Mouse (Mus musculus): ENCODE results near the gene Cacna1i. TPM values are rescaled to one million over a fixed set of nuclear protein-coding genes. Genes with fewer than 3 reads are reported as not detected.

Cacna1i gene
- polyA plus RNA-seq, 1 experiment from 2014 or later: 0.14 TPM

- no peak for DNase-seq (ENCODE audit: low spot score)
- H3K4me2 ChIP-seq: no peak overlapping the region
- no peaks in the 10 kb centered on the region for H3K27me3 ChIP-seq (replicated peaks; ENCODE audit: control insufficient read depth, insufficient read depth, low read length)
- H3K4me1 ChIP-seq (replicated peaks; ENCODE audit: control insufficient read depth, insufficient read depth, low read length): peaks cover 41% of the 10 kb centered on the region
- no peak overlapping the region for H3K27ac ChIP-seq (ENCODE audit: low read depth, low read length)
- no peak overlapping the region for H3K4me3 ChIP-seq (ENCODE audit: low read depth, low read length)
- no peaks in the 10 kb centered on the region for H3K9me3 ChIP-seq (ENCODE audit: control insufficient read depth, low read length)
- no peak overlapping the region for H3K9ac ChIP-seq (ENCODE audit: low read depth, low read length)
- H3K36me3 ChIP-seq (ENCODE audit: control insufficient read depth, insufficient read depth, low read length): peaks cover 27% of the 10 kb centered on the region
- ATAC-seq (replicated peaks; ENCODE audit: low FRiP score): no peak
- 76% methylated on average over 7 of the region's 7 CpGs for WGBS
Observed at GRCm38 (mm10) chr15:80261100-80261499, 25.9 kb upstream of the Cacna1i start.

- Histone ChIP-seq H3K27me3 (replicated peaks; ENCODE audit: control insufficient read depth, insufficient read depth, low read length) (no peaks in the 10 kb centered on the region), H3K4me1 (replicated peaks; ENCODE audit: control insufficient read depth, insufficient read depth, low read length) (peaks cover 17% of the 10 kb centered on the region), H3K9me3 (ENCODE audit: control insufficient read depth, low read length) (no peaks in the 10 kb centered on the region), H3K9ac (ENCODE audit: low read depth, low read length) (peak within 1 kb of the TSS; percentile 75), H3K4me2 (peak within 1 kb of the TSS; percentile 79), H3K36me3 (ENCODE audit: control insufficient read depth, insufficient read depth, low read length) (peaks cover 9% of the 10 kb centered on the region; the same call in 1 of the 2 replicates), H3K4me3 (ENCODE audit: low read depth, low read length) (peak within 1 kb of the TSS; percentile 85), H3K27ac (ENCODE audit: low read depth, low read length) (peak within 1 kb of the TSS; percentile 40; the same call in 1 of the 2 replicates)
- peak; percentile 89 for DNase-seq (ENCODE audit: low spot score)
- WGBS: 2% methylated on average over 66 of the region's 66 CpGs
- peak; percentile 90 for ATAC-seq (replicated peaks; ENCODE audit: low FRiP score)
Observed at GRCm38 (mm10) chr15:80263610-80264575, 23.1 kb upstream of the Cacna1i start, which contains the start of gene Rps19bp1. Rps19bp1 (minus strand) TSS chr15:80264315.

DNA sequence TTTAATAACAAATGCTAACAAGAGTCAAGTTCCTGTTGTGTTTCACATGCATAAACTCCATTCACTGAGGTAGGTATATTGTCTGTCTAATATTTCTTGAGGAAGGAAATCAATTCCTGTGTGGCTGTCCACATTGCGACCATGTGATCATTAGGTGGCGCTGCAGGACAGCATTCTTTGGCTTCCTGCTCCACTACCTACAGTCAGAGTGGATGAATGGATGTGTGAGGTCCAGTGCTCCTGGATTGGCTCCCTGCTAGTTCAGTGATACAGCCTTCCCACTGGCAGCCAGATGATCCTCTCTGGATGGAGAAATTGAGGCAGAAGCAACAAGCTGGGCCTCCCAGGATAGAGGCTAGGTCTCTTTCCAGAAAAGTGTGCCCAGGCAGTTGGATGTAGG, 20.8 kb upstream of the Cacna1i start:
- ATAC-seq (replicated peaks; ENCODE audit: low FRiP score): no peak
- Histone ChIP-seq H3K4me1 (replicated peaks; ENCODE audit: control insufficient read depth, insufficient read depth, low read length) (peaks cover 9% of the 10 kb centered on the region), H3K9ac (ENCODE audit: low read depth, low read length) (no peak overlapping the region), H3K9me3 (ENCODE audit: control insufficient read depth, low read length) (peaks cover 4% of the 10 kb centered on the region; the same call in 1 of the 2 replicates), H3K4me2 (no peak overlapping the region), H3K27ac (ENCODE audit: low read depth, low read length) (no peak overlapping the region), H3K4me3 (ENCODE audit: low read depth, low read length) (no peak overlapping the region), H3K27me3 (replicated peaks; ENCODE audit: control insufficient read depth, insufficient read depth, low read length) (no peaks in the 10 kb centered on the region), H3K36me3 (ENCODE audit: control insufficient read depth, insufficient read depth, low read length) (no peaks in the 10 kb centered on the region; the same call in 1 of the 2 replicates)
- 0% methylated on average over 2 of the region's 2 CpGs for WGBS
- peak; percentile 53 for DNase-seq (ENCODE audit: low spot score)

GRCm38 (mm10) chr15:80271858-80272396, 15.1 kb upstream of the Cacna1i start:
- no peak for ATAC-seq (replicated peaks; ENCODE audit: low FRiP score)
- H3K27me3 ChIP-seq (replicated peaks; ENCODE audit: control insufficient read depth, insufficient read depth, low read length): peaks cover 3% of the 10 kb centered on the region
- H3K4me2 ChIP-seq: no peak overlapping the region
- DNase-seq (ENCODE audit: low spot score): no peak
- no peak overlapping the region for H3K27ac ChIP-seq (ENCODE audit: low read depth, low read length)
- peaks cover 4% of the 10 kb centered on the region; the same call in 1 of the 2 replicates for H3K9me3 ChIP-seq (ENCODE audit: control insufficient read depth, low read length)
- 68% methylated on average over 3 of the region's 3 CpGs for WGBS
- H3K4me3 ChIP-seq (ENCODE audit: low read depth, low read length): no peak overlapping the region
- no peak overlapping the region for H3K9ac ChIP-seq (ENCODE audit: low read depth, low read length)
- H3K4me1 ChIP-seq (replicated peaks; ENCODE audit: control insufficient read depth, insufficient read depth, low read length): no peaks in the 10 kb centered on the region
- H3K36me3 ChIP-seq (ENCODE audit: control insufficient read depth, insufficient read depth, low read length): no peaks in the 10 kb centered on the region

DNA sequence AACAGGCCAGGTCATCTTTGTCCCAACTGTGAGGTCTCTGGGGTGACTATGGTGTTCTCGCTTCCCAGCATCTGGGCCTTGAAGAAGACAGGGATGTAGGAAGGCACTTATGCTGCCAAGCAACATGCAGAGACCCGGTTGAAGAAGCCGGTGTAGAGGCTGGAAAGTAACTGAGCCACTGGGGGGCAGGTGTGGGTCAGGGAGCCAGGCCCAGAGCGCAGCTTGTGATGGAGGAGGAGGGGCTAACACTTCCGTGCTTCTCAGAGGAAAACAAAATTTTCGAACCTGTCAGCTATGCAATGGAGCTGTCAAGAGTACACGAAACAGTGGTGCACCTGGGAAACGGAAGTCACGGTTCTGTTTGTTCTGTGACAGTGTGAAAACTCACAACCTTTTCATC, 9.9 kb upstream of the Cacna1i start:
- H3K4me1 ChIP-seq (replicated peaks; ENCODE audit: control insufficient read depth, insufficient read depth, low read length): no peaks in the 10 kb centered on the region
- no peaks in the 10 kb centered on the region for H3K36me3 ChIP-seq (ENCODE audit: control insufficient read depth, insufficient read depth, low read length)
- WGBS: 44% methylated on average over 9 of the region's 9 CpGs
- ATAC-seq (replicated peaks; ENCODE audit: low FRiP score): no peak
- H3K27ac ChIP-seq (ENCODE audit: low read depth, low read length): no peak overlapping the region
- no peak overlapping the region for H3K4me2 ChIP-seq
- H3K9me3 ChIP-seq (ENCODE audit: control insufficient read depth, low read length): no peaks in the 10 kb centered on the region
- peaks cover 7% of the 10 kb centered on the region for H3K27me3 ChIP-seq (replicated peaks; ENCODE audit: control insufficient read depth, insufficient read depth, low read length)
- H3K4me3 ChIP-seq (ENCODE audit: low read depth, low read length): no peak overlapping the region
- no peak overlapping the region for H3K9ac ChIP-seq (ENCODE audit: low read depth, low read length)
- DNase-seq (ENCODE audit: low spot score): no peak

GRCm38 (mm10) chr15:80277625-80278024, 9.4 kb upstream of the Cacna1i start:
- no peaks in the 10 kb centered on the region for H3K36me3 ChIP-seq (ENCODE audit: control insufficient read depth, insufficient read depth, low read length)
- H3K27ac ChIP-seq (ENCODE audit: low read depth, low read length): no peak overlapping the region
- no peaks in the 10 kb centered on the region for H3K4me1 ChIP-seq (replicated peaks; ENCODE audit: control insufficient read depth, insufficient read depth, low read length)
- H3K9me3 ChIP-seq (ENCODE audit: control insufficient read depth, low read length): no peaks in the 10 kb centered on the region
- H3K9ac ChIP-seq (ENCODE audit: low read depth, low read length): no peak overlapping the region
- peak; percentile 69 for DNase-seq (ENCODE audit: low spot score)
- no peak overlapping the region for H3K4me3 ChIP-seq (ENCODE audit: low read depth, low read length)
- 0% methylated on average over 6 of the region's 6 CpGs for WGBS
- no peak overlapping the region for H3K4me2 ChIP-seq
- H3K27me3 ChIP-seq (replicated peaks; ENCODE audit: control insufficient read depth, insufficient read depth, low read length): peaks cover 10% of the 10 kb centered on the region
- ATAC-seq (replicated peaks; ENCODE audit: low FRiP score): no peak

DNA sequence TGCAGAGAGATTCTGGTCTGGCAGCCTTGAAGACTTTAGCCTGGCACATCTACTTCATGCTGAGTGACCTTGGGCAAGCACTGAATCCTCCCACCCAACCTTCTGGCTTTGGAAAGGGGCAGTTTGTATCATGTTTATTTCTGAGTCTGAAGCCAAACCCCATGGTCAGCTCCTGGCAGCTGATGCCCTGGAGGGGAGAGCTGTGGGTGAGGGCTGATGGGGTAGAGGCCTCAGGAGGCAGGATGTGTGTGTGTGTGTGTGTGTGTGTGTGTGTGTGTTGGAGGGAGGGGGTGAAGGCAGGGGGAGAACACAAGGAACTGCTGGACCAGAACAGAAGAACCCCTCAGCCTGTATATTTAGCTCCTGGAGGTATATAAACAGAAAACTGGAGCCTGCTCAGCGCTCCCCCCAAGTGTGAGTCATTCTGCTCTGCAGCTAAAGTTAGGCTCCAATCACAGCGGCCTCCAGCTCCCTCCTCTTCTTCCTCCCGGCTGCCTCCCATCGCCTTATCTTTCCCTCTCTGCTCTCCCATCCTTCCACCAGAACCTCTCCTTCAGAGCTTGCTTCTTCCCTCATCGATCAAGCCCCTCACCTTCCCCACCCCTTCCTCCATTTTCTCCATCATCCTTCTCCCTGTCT, 8.8 kb upstream of the Cacna1i start:
- Histone ChIP-seq H3K4me3 (ENCODE audit: low read depth, low read length) (no peak overlapping the region), H3K27ac (ENCODE audit: low read depth, low read length) (no peak overlapping the region), H3K9ac (ENCODE audit: low read depth, low read length) (no peak overlapping the region), H3K9me3 (ENCODE audit: control insufficient read depth, low read length) (no peaks in the 10 kb centered on the region), H3K4me2 (no peak overlapping the region), H3K4me1 (replicated peaks; ENCODE audit: control insufficient read depth, insufficient read depth, low read length) (no peaks in the 10 kb centered on the region), H3K27me3 (replicated peaks; ENCODE audit: control insufficient read depth, insufficient read depth, low read length) (peaks cover 10% of the 10 kb centered on the region), H3K36me3 (ENCODE audit: control insufficient read depth, insufficient read depth, low read length) (no peaks in the 10 kb centered on the region)
- DNase-seq (ENCODE audit: low spot score) (no peak), ATAC-seq (replicated peaks; ENCODE audit: low FRiP score) (no peak)
- WGBS: 45% methylated on average over 5 of the region's 5 CpGs

GRCm38 (mm10) chr15:80279053-80279452, 8.0 kb upstream of the Cacna1i start:
- ATAC-seq (replicated peaks; ENCODE audit: low FRiP score) (no peak), DNase-seq (ENCODE audit: low spot score) (no peak)
- no peaks in the 10 kb centered on the region for H3K4me1 ChIP-seq (replicated peaks; ENCODE audit: control insufficient read depth, insufficient read depth, low read length)
- H3K4me2 ChIP-seq: no peak overlapping the region
- 64% methylated on average over 2 of the region's 2 CpGs for WGBS
- H3K36me3 ChIP-seq (ENCODE audit: control insufficient read depth, insufficient read depth, low read length): no peaks in the 10 kb centered on the region
- H3K9me3 ChIP-seq (ENCODE audit: control insufficient read depth, low read length): no peaks in the 10 kb centered on the region
- H3K4me3 ChIP-seq (ENCODE audit: low read depth, low read length): no peak overlapping the region
- peaks cover 17% of the 10 kb centered on the region for H3K27me3 ChIP-seq (replicated peaks; ENCODE audit: control insufficient read depth, insufficient read depth, low read length)
- no peak overlapping the region for H3K27ac ChIP-seq (ENCODE audit: low read depth, low read length)
- no peak overlapping the region for H3K9ac ChIP-seq (ENCODE audit: low read depth, low read length)
